Comparison of ENCODE assay signal across 10 mouse cellular contexts in the genomic region with DNA sequence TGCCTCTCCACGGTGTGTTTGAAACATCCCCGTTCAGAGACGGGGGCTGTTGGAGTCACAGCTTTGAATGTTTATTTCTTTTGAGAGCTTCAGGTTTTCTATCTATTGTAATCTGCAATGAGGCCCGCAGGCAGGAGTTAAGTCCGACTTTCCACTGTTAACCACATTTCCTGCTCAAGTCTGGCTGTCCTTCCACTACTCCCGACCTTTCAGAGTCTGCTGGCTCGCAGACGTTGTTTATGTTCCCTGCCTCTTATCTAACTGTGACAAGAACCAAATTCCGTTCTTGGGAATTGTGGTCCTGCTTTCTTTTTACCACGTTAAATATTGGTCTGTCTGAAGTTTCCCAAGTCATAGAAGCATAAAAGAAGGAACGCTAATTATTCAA. TPM values are rescaled to one million over a fixed set of nuclear protein-coding genes. Genes with fewer than 3 reads are reported as not detected.
DNase-seq lines count a peak whose midpoint lies in the region; ATAC-seq and TF ChIP-seq lines count a peak whose summit lies in the region.
"Had no signal": no experiment of that assay in that cellular context is flagged by ENCODE, and none has a peak within 500 bp of the region (broad histone marks: within the 10 kb centered on the region; RNA-seq: fewer than 3 reads in every experiment).

No protein-coding gene starts in this region.

- peak overlapping the region; percentile 19; the same call in 1 of the 2 replicates for H3K27ac ChIP-seq in embryonic facial prominence, embryonic 15.5 days (replicated peaks)
- H3K27ac ChIP-seq in kidney, adult 2 months (ENCODE audit: insufficient read depth, low read depth, low read length): peak overlapping the region; percentile 50
- H3K27ac ChIP-seq in lung, embryonic 15.5 days: peak overlapping the region; percentile 94
- H3K27ac ChIP-seq: midbrain, embryonic 12.5 days had no signal

- H3K9ac ChIP-seq in embryonic facial prominence, embryonic 15.5 days: no peak overlapping the region
- no peak overlapping the region; the same call in 1 of the 2 replicates for H3K9ac ChIP-seq in lung, embryonic 15.5 days
- H3K9ac ChIP-seq: midbrain, embryonic 12.5 days had no signal

- no peak overlapping the region for H3K4me3 ChIP-seq in embryonic facial prominence, embryonic 15.5 days (replicated peaks)
- no peak overlapping the region for H3K4me3 ChIP-seq in kidney, adult 2 months (ENCODE audit: insufficient read depth, low read depth, low read length)
- peak overlapping the region; percentile 19; the same call in 1 of the 2 replicates for H3K4me3 ChIP-seq in lung, embryonic 15.5 days
- H3K4me3 ChIP-seq: midbrain, embryonic 12.5 days had no signal

- no peak for TF ChIP-seq POLR2A in kidney, adult 2 months (IDR thresholded peaks at IDR 0.05; ENCODE audit: low read depth, low read length)

- peaks cover 18% of the 10 kb centered on the region for H3K4me1 ChIP-seq in embryonic facial prominence, embryonic 15.5 days
- H3K4me1 ChIP-seq in kidney, adult 2 months (ENCODE audit: control insufficient read depth, insufficient read depth, low read length): peaks cover 1% of the 10 kb centered on the region
- H3K4me1 ChIP-seq in lung, embryonic 15.5 days: peaks cover 46% of the 10 kb centered on the region
- H3K4me1 ChIP-seq: midbrain, embryonic 12.5 days had no signal

- H3K4me2 ChIP-seq in embryonic facial prominence, embryonic 15.5 days (replicated peaks): peak overlapping the region; percentile 28
- peak overlapping the region; percentile 52 for H3K4me2 ChIP-seq in lung, embryonic 15.5 days
- H3K4me2 ChIP-seq: midbrain, embryonic 12.5 days had no signal

- ATAC-seq in embryonic facial prominence, embryonic 15.5 days (ENCODE audit: insufficient number of reproducible peaks, low FRiP score, low TSS enrichment, low read depth): no peak
- ATAC-seq in lung, embryonic 15.5 days (ENCODE audit: borderline replicate concordance, extremely low read depth, low FRiP score, low TSS enrichment): peak; percentile 58; the same call in 1 of the 2 replicates

- WGBS in embryonic facial prominence, embryonic 15.5 days: 17% methylated on average over 11 of the region's 11 CpGs
- WGBS in kidney, adult 2 months: 35% methylated on average over 11 of the region's 11 CpGs
- 6% methylated on average over 11 of the region's 11 CpGs for WGBS in lung, embryonic 15.5 days

- TF ChIP-seq CTCF in kidney, adult 2 months (conservative IDR thresholded peaks at IDR 0.05; ENCODE audit: insufficient read depth, insufficient read length, low read depth, low read length): no peak

- peak; percentile 26 for DNase-seq in adrenal gland, adult 8-10 months
- no peak for DNase-seq in adrenal gland, adult 2 months
- peak; percentile 63 for DNase-seq in kidney, adult 2 months
- DNase-seq in frontal cortex, postnatal 36 days (ENCODE audit: low spot score in 2 of 2): no peak
- no peak for DNase-seq in thymus, postnatal 0 days (ENCODE audit: low spot score)
- no peak for DNase-seq in spleen, adult 12 weeks (ENCODE audit: low spot score)

- H3K36me3 ChIP-seq in embryonic facial prominence, embryonic 15.5 days: no peaks in the 10 kb centered on the region
- H3K36me3 ChIP-seq in kidney, adult 2 months (ENCODE audit: control insufficient read depth, insufficient read depth, low read length): no peaks in the 10 kb centered on the region
- no peaks in the 10 kb centered on the region for H3K36me3 ChIP-seq in lung, embryonic 15.5 days
- H3K36me3 ChIP-seq: midbrain, embryonic 12.5 days had no signal

- no peaks in the 10 kb centered on the region for H3K9me3 ChIP-seq in embryonic facial prominence, embryonic 15.5 days (replicated peaks)
- no peaks in the 10 kb centered on the region for H3K9me3 ChIP-seq in lung, embryonic 15.5 days
- H3K9me3 ChIP-seq: midbrain, embryonic 12.5 days had no signal

- no peaks in the 10 kb centered on the region for H3K27me3 ChIP-seq in embryonic facial prominence, embryonic 15.5 days
- no peaks in the 10 kb centered on the region for H3K27me3 ChIP-seq in kidney, adult 2 months (replicated peaks; ENCODE audit: control insufficient read depth, insufficient read depth, low read length)
- H3K27me3 ChIP-seq in lung, embryonic 15.5 days: no peaks in the 10 kb centered on the region
- H3K27me3 ChIP-seq: midbrain, embryonic 12.5 days had no signal

RNA-seq across cellular contexts. Expression of a gene that starts 0.3 kb away (rescaled TPM):
- 1 to 10 TPM; 5.3 to 7.9 (median 7.2) TPM for total RNA-seq in adrenal gland, adult 8-10 months (2022)
- 1 to 10 TPM; 4.8 to 6.4 TPM for total RNA-seq in adrenal gland, adult 2 months (2021)
- polyA plus RNA-seq in adrenal gland, adult 2 months (2012; rRNA removed): 0.91 and 1.6 TPM in 2 replicates
- polyA plus RNA-seq in embryonic facial prominence, embryonic 15.5 days (2015; fragmentation: Nextera tagmentation; extraction: Ambion mirVana): 3.0 and 3.3 TPM in 2 replicates
- 4.9 TPM in 2 replicates for polyA plus RNA-seq in kidney, adult 2 months (2012; rRNA removed)
- 6.6 and 7.1 TPM in 2 replicates for polyA plus RNA-seq in lung, embryonic 15.5 days (2015; fragmentation: Nextera tagmentation; extraction: Ambion mirVana)
- 15.4 and 19.2 TPM in 2 replicates for polyA plus RNA-seq in thymus, postnatal 0 days (2015; fragmentation: Nextera tagmentation; extraction: Ambion mirVana)
- total RNA-seq: gastrocnemius, adult 18-20 months had no signal

RNA-seq across cellular contexts. Expression of a gene that starts 17.8 kb away (rescaled TPM):
- 100 to 1,000 TPM; 174 to 284 (median 210) TPM for total RNA-seq in adrenal gland, adult 8-10 months (2022)
- 100 to 1,000 TPM; 171 to 192 TPM for total RNA-seq in adrenal gland, adult 2 months (2021)
- polyA plus RNA-seq in adrenal gland, adult 2 months (2012; rRNA removed): 227 and 304 TPM in 2 replicates
- 211 and 283 TPM in 2 replicates for polyA plus RNA-seq in embryonic facial prominence, embryonic 15.5 days (2015; fragmentation: Nextera tagmentation; extraction: Ambion mirVana)
- polyA plus RNA-seq in kidney, adult 2 months (2012; rRNA removed): 725 and 868 TPM in 2 replicates
- polyA plus RNA-seq in lung, embryonic 15.5 days (2015; fragmentation: Nextera tagmentation; extraction: Ambion mirVana): 918 and 931 TPM in 2 replicates
- polyA plus RNA-seq in thymus, postnatal 0 days (2015; fragmentation: Nextera tagmentation; extraction: Ambion mirVana): 53.9 and 64.3 TPM in 2 replicates

RNA-seq across cellular contexts. Expression of a gene that starts 22.6 kb away (rescaled TPM):
- under 1 TPM in 2 of 4 experiments, not detected in 2; 0.23 to 0.28 TPM for total RNA-seq in adrenal gland, adult 8-10 months (2022)
- total RNA-seq in adrenal gland, adult 2 months (2021): under 1 TPM in 1 of 2 experiments, not detected in 1; 0.23 TPM
- not detected in 2 replicates for polyA plus RNA-seq in adrenal gland, adult 2 months (2012; rRNA removed)
- 2.1 and 2.5 TPM in 2 replicates for polyA plus RNA-seq in embryonic facial prominence, embryonic 15.5 days (2015; fragmentation: Nextera tagmentation; extraction: Ambion mirVana)
- polyA plus RNA-seq in kidney, adult 2 months (2012; rRNA removed): 0.59 and 0.81 TPM in 2 replicates
- 2.5 and 2.9 TPM in 2 replicates for polyA plus RNA-seq in lung, embryonic 15.5 days (2015; fragmentation: Nextera tagmentation; extraction: Ambion mirVana)
- 0.16 TPM in 1 of 2 replicates, not detected in the other for polyA plus RNA-seq in thymus, postnatal 0 days (2015; fragmentation: Nextera tagmentation; extraction: Ambion mirVana)

RNA-seq across cellular contexts. Expression of a gene that starts 29.8 kb away (rescaled TPM):
- total RNA-seq in adrenal gland, adult 8-10 months (2022): 100 to 1,000 TPM in 1 of 4 experiments, 10 to 100 TPM in 3; 75.0 to 108 (median 79.2) TPM
- total RNA-seq in adrenal gland, adult 2 months (2021): 10 to 100 TPM; 72.6 to 79.2 TPM
- polyA plus RNA-seq in adrenal gland, adult 2 months (2012; rRNA removed): 47.4 and 55.0 TPM in 2 replicates
- polyA plus RNA-seq in embryonic facial prominence, embryonic 15.5 days (2015; fragmentation: Nextera tagmentation; extraction: Ambion mirVana): 92.0 and 104 TPM in 2 replicates
- polyA plus RNA-seq in kidney, adult 2 months (2012; rRNA removed): 28.3 and 28.6 TPM in 2 replicates
- polyA plus RNA-seq in lung, embryonic 15.5 days (2015; fragmentation: Nextera tagmentation; extraction: Ambion mirVana): 97.8 and 101 TPM in 2 replicates
- 88.9 and 90.5 TPM in 2 replicates for polyA plus RNA-seq in thymus, postnatal 0 days (2015; fragmentation: Nextera tagmentation; extraction: Ambion mirVana)

RNA-seq across cellular contexts. Expression of a gene that starts 30.4 kb away (rescaled TPM):
- total RNA-seq in adrenal gland, adult 8-10 months (2022): 1 to 10 TPM in 1 of 4 experiments, under 1 TPM in 3; 0.51 to 1.3 (median 0.97) TPM
- total RNA-seq in adrenal gland, adult 2 months (2021): 1 to 10 TPM in 1 of 2 experiments, under 1 TPM in 1; 0.41 to 1.1 TPM
- 0.21 and 0.71 TPM in 2 replicates for polyA plus RNA-seq in adrenal gland, adult 2 months (2012; rRNA removed)
- 1.2 and 3.7 TPM in 2 replicates for polyA plus RNA-seq in embryonic facial prominence, embryonic 15.5 days (2015; fragmentation: Nextera tagmentation; extraction: Ambion mirVana)
- polyA plus RNA-seq in kidney, adult 2 months (2012; rRNA removed): 0.99 and 1.3 TPM in 2 replicates
- 2.0 and 2.1 TPM in 2 replicates for polyA plus RNA-seq in lung, embryonic 15.5 days (2015; fragmentation: Nextera tagmentation; extraction: Ambion mirVana)
- polyA plus RNA-seq in thymus, postnatal 0 days (2015; fragmentation: Nextera tagmentation; extraction: Ambion mirVana): 2.1 and 3.0 TPM in 2 replicates

Comparison
In these comparisons a context has a peak if more than half of its experiments do, and no peak if none do; other contexts are left out.
1. DNase-seq: peak in adrenal gland, adult 8-10 months (single experiment) and kidney, adult 2 months (single experiment); none in adrenal gland, adult 2 months (single experiment), frontal cortex, postnatal 36 days (0 of 2), thymus, postnatal 0 days (single experiment) and spleen, adult 12 weeks (single experiment).
2. H3K27ac ChIP-seq: peak in every context shown above with its lines; median percentile 94 in lung, embryonic 15.5 days; 50 in kidney, adult 2 months; 19 in embryonic facial prominence, embryonic 15.5 days.